Mouse (Mus musculus) kidney, adult 2 months (tissue): ENCODE measurements around the gene Myh7b. TPM values are rescaled to one million over a fixed set of nuclear protein-coding genes. Genes with fewer than 3 reads are reported as not detected.

Source experiments
- DNase-seq: peaks from one replicate; pipeline ENCODE4 v3.0.0; 2021
- H3K27ac ChIP-seq: fragments of 200-500 bp; 2 replicates; pipeline ENCODE4 v1.5.1; 2012; ENCODE audit warnings: low read depth, low read length, control low read depth, inconsistent platforms; ENCODE audit not compliant: insufficient read depth
- H3K27me3 ChIP-seq: fragments of 200-500 bp; replicated peaks from 2 replicates; pipeline ENCODE4 v1.6.1; 2012; ENCODE audit warnings: mild to moderate bottlenecking, moderate library complexity, low read length, inconsistent platforms; ENCODE audit not compliant: control insufficient read depth, insufficient read depth
- H3K36me3 ChIP-seq: fragments of 200-500 bp; 2 replicates; pipeline ENCODE4 v1.6.1; 2012; ENCODE audit warnings: mild to moderate bottlenecking, moderate library complexity, low read length, inconsistent platforms; ENCODE audit not compliant: control insufficient read depth, insufficient read depth
- H3K4me1 ChIP-seq: fragments of 200-500 bp; 2 replicates; pipeline ENCODE4 v1.6.1; 2011; ENCODE audit warnings: low read length; ENCODE audit not compliant: control insufficient read depth, insufficient read depth
- H3K4me3 ChIP-seq: fragments of 200-500 bp; 2 replicates; pipeline ENCODE4 v1.5.1; 2011; ENCODE audit warnings: mild to moderate bottlenecking, low read depth, low read length, control low read depth; ENCODE audit not compliant: insufficient read depth
- CTCF ChIP-seq: fragments of 200-500 bp; conservative IDR thresholded peaks from 2 replicates; pipeline ENCODE4 v1.5.1; 2011; ENCODE audit warnings: low read depth, mild to moderate bottlenecking, control low read depth, low read length, moderate library complexity, mixed read lengths; ENCODE audit not compliant: insufficient read depth, insufficient read length
- POLR2A ChIP-seq: fragments of 200-500 bp; IDR thresholded peaks from one replicate; pipeline ENCODE4 v1.6.1; 2011; ENCODE audit warnings: low read depth, low read length, control low read depth
- WGBS: fragments of 180-500 bp; shearing (Covaris S2); methylation state at CpG from one replicate; pipeline ENCODE4 v1.1.7; 2018; 5-methylcytosine and 5-hydroxymethylcytosine counted together
- polyA plus RNA-seq: library from polyadenylated mRNA; depleted of rRNA; stranded (reverse); fragments of >200 nt; gene quantifications from 2 replicates; pipeline ENCODE4 v1.2.3, GENCODE M21; 2012; rRNA removed

Gene Myh7b
- 0.05 TPM in 1 of 2 replicates, not detected in the other for polyA plus RNA-seq

DNA sequence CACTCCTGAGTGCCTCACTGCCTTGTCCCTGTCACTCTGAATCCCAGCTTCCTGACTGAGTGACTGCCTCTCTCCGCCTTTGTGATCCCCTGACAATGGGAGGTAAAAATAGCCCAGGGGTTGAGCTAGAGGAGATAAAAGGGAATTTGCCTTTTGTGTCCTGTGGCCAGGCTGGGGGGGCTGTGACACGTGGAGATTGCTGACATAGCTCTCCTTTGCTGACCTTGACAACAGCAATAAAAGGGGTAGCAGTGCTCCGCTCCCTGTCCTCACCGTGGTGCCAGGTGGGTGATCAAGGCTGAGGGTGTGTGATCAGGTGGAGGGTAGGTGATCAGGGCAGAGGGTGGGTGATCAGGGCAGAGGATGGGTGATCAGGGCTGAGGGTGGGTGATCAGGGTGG is at the start of gene Myh7b:
TSS of gene Myh7b (plus strand) at position 235 of the 400 bp plus-strand sequence.
- Histone ChIP-seq H3K4me1 (peaks cover 3% of the 10 kb centered on the region; the same call in 1 of the 2 replicates), H3K27ac (no peak within 1 kb of the TSS), H3K36me3 (no peaks in the 10 kb centered on the region), H3K4me3 (no peak within 1 kb of the TSS), H3K27me3 (no peaks in the 10 kb centered on the region)
- 44% methylated on average over 4 of the region's 4 CpGs for WGBS
- TF ChIP-seq POLR2A (no peak), CTCF (no peak)
- no peak for DNase-seq

- H3K27ac ChIP-seq: no peak overlapping the region
- WGBS: 42% methylated on average over 1 of the region's 1 CpGs
- peaks cover 13% of the 10 kb centered on the region for H3K36me3 ChIP-seq
- no peak overlapping the region for H3K4me3 ChIP-seq
- H3K4me1 ChIP-seq: no peaks in the 10 kb centered on the region
- no peaks in the 10 kb centered on the region for H3K27me3 ChIP-seq
- no peak for TF ChIP-seq POLR2A
- TF ChIP-seq CTCF: no peak
- DNase-seq: no peak
These were observed 48.8 kb upstream of the Myh7b start for GRCm38 (mm10) chr2:155562209-155562608.

- Histone ChIP-seq H3K36me3 (peaks cover 11% of the 10 kb centered on the region), H3K27ac (no peak overlapping the region), H3K27me3 (no peaks in the 10 kb centered on the region), H3K4me1 (no peaks in the 10 kb centered on the region), H3K4me3 (no peak overlapping the region)
- 80% methylated on average over 4 of the region's 4 CpGs for WGBS
- no peak for DNase-seq
- TF ChIP-seq POLR2A (no peak), CTCF (no peak)
These were observed 48.1 kb upstream of the Myh7b start for GRCm38 (mm10) chr2:155562934-155563333.

DNA sequence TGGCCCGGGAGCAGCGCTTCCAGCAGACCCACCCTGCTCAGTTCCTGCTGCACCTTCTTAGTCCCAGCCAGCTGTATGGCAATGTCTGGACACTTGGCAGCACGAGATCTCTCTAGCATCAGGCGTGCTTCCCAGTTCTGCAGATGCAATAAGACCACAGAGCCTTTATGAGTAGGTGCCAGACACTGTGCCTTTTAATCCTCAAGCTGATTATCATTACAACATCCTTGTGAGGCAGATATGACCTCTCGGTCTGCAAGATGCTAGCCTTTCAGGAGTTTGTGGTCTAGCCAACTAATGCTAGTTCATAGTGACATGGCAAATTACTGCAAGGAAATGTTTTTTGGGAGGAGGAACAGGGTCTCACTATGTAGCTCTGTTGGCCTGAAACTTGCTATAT is 43.3 kb upstream of the Myh7b start:
- no peak for TF ChIP-seq POLR2A
- TF ChIP-seq CTCF: no peak
- no peak overlapping the region for H3K27ac ChIP-seq
- peaks cover 17% of the 10 kb centered on the region for H3K36me3 ChIP-seq
- no peak overlapping the region for H3K4me3 ChIP-seq
- H3K4me1 ChIP-seq: peaks cover 2% of the 10 kb centered on the region; the same call in 1 of the 2 replicates
- DNase-seq: no peak
- no peaks in the 10 kb centered on the region for H3K27me3 ChIP-seq
- 86% methylated on average over 5 of the region's 5 CpGs for WGBS

GRCm38 (mm10) chr2:155569223-155569807 is 41.7 kb upstream of the Myh7b start:
- peaks cover 14% of the 10 kb centered on the region for H3K36me3 ChIP-seq
- H3K4me1 ChIP-seq: peaks cover 7% of the 10 kb centered on the region; the same call in 1 of the 2 replicates
- no peaks in the 10 kb centered on the region for H3K27me3 ChIP-seq
- H3K27ac ChIP-seq: peak overlapping the region; percentile 55
- 49% methylated on average over 3 of the region's 3 CpGs for WGBS
- DNase-seq: peak; percentile 56
- no peak overlapping the region for H3K4me3 ChIP-seq
- TF ChIP-seq CTCF (no peak), POLR2A (no peak)

DNA sequence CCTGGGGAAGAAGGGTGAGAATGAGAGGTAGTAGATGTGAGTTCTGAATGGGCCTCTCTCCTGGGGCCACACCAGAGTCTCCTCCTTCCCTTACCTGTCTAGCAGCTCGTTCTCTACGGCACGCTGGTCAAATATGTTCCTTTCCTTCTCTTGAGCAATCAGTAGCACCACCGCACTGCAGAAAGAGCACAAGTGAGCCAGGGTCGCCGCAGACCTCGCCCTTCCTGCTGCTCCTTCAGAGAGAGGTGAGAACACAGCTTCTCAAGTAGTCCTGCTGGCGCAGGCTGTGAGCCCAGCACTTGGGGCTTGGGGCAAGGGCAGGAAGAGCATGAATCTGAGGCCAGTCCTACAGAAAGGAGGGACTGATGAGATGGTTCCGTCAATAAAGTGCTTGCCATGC is 38.0 kb upstream of the Myh7b start:
- DNase-seq: no peak
- TF ChIP-seq POLR2A (no peak), CTCF (no peak)
- Histone ChIP-seq H3K4me1 (peaks cover 10% of the 10 kb centered on the region; the same call in 1 of the 2 replicates), H3K27me3 (no peaks in the 10 kb centered on the region), H3K36me3 (peaks cover 14% of the 10 kb centered on the region), H3K27ac (no peak overlapping the region), H3K4me3 (no peak overlapping the region)
- WGBS: 87% methylated on average over 9 of the region's 9 CpGs

DNA sequence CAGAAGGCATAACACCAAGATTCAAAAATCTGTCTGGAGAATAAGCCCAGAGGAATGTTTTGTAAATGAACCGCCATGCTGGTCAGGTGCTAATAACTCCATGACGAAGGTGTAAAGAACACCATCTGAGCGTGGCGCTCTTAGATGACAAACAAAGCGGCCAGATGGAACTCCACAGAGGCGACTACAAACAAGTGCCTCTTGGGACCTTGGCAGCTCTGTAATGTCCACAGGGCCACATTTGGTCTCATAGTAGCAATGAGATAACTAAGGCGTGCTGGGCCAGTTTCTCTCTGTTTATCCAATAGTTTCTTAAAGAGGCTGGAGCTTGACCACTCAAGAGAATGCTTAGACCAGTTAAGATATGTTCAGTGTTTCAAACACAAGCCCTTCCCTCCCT is 37.0 kb upstream of the Myh7b start:
- H3K4me3 ChIP-seq: no peak overlapping the region
- peak overlapping the region; percentile 59 for H3K27ac ChIP-seq
- DNase-seq: no peak
- peaks cover 10% of the 10 kb centered on the region; the same call in 1 of the 2 replicates for H3K4me1 ChIP-seq
- peaks cover 14% of the 10 kb centered on the region for H3K36me3 ChIP-seq
- H3K27me3 ChIP-seq: no peaks in the 10 kb centered on the region
- 88% methylated on average over 7 of the region's 7 CpGs for WGBS
- TF ChIP-seq POLR2A (no peak), CTCF (no peak)
